Mouse (Mus musculus): ENCODE data around the gene Gm38394.

Gene Gm38394

GRCm38 (mm10) chr1:133670776-133671175 lies 9.7 kb upstream of the Gm38394 start:
- TF ChIP-seq GATA4 (IDR thresholded peaks at IDR 0.05; ENCODE audit: insufficient replicate concordance, low read length), result no peak

- no peak for TF ChIP-seq GATA4 (IDR thresholded peaks at IDR 0.05; ENCODE audit: insufficient replicate concordance, low read length)
These were observed 9.1 kb upstream of the Gm38394 start for GRCm38 (mm10) chr1:133670190-133670589.

DNA sequence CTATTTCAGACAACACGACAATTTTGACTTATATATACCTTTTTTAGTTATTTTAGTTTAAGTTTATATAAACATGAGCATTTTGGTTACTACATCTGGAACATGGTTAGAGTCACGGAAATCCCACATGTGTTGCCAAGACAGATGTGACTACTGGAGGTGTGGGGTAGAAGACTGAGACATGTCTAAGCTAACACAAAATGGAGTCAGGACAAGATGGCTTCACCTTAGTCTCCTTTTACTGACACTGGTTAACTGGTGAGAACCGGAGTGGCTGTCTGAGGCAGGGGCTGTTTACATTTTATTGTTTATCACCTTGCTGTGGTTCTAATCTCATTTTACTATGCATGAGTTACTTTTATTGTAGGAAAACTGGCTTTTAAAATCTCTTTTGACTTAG lies 7.5 kb upstream of the Gm38394 start:
- no peak for TF ChIP-seq GATA4 (IDR thresholded peaks at IDR 0.05; ENCODE audit: insufficient replicate concordance, low read length)

- TF ChIP-seq GATA4 (IDR thresholded peaks at IDR 0.05; ENCODE audit: insufficient replicate concordance, low read length), result no peak
These were observed 6.6 kb upstream of the Gm38394 start for GRCm38 (mm10) chr1:133667721-133668120.

DNA sequence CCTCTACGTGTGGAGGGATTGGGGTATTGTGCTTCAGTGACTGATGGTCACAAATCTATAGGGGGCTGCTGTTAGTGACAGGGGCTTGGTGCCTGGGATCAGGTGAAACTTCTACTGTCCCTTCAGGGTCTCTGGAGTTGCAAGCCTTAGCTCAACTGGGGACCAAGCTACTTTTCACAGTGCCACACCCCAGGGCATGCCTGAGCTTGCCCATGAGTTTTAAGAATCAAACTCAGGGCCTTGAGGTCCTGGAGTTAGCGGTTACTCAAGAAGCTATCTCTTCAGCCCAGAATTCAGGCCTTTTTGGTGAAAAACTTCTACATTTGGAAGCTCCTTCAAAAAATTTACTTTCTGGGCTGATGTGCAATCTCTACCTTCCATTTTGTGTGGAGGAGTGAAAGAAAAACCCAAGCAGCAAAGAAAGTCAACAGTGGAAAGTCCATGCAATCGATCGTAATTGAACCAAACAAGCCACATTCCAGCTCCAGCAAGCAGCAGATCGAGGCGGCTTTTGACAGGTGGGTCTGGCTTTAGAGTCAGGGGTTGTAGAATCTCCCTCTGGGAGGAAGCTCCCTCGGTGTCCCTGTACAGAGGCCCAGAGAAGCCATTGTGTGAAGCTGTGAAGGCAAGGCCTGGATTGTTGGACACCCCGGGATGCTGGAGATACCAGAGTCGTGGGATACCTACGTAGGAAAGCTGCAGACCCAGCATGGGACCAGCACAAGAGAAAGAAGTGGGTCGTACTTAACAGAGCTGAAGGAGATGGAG lies 3.3 kb upstream of the Gm38394 start:
- TF ChIP-seq GATA4 (IDR thresholded peaks at IDR 0.05; ENCODE audit: insufficient replicate concordance, low read length), result no peak

- no peak for TF ChIP-seq GATA4 (IDR thresholded peaks at IDR 0.05; ENCODE audit: insufficient replicate concordance, low read length)
These were observed 2.3 kb upstream of the Gm38394 start for GRCm38 (mm10) chr1:133663427-133663826.

DNA sequence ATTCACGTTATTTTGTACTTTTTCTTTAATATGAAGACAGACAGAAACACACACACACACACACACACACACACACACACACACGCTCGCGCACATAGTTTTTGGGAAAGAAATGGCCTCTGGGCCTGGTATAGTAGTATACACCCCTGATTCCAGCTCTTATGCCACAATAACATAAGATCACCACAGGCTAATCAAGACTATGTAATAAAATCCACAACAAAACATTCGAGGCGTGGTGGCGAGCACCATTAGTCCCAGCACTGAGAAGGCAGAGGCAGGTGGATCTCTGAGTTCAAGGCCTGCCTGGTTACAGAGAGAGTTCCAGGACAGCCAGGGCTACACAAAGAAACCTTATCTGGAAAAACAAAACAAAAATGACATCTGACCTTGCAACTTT lies 1.8 kb upstream of the Gm38394 start:
- no peak for TF ChIP-seq GATA4 (IDR thresholded peaks at IDR 0.05; ENCODE audit: insufficient replicate concordance, low read length)

- no peak for TF ChIP-seq GATA4 (IDR thresholded peaks at IDR 0.05; ENCODE audit: insufficient replicate concordance, low read length)
These were observed 484 bp downstream of the Gm38394 start, which contains the start of gene Zbed6 for GRCm38 (mm10) chr1:133660466-133661202. Gene Zbed6 (minus strand): TSS chr1:133660885.

GRCm38 (mm10) chr1:133658878-133659277 lies 2.2 kb downstream of the Gm38394 start:
- TF ChIP-seq GATA4 (IDR thresholded peaks at IDR 0.05; ENCODE audit: insufficient replicate concordance, low read length), result no peak

DNA sequence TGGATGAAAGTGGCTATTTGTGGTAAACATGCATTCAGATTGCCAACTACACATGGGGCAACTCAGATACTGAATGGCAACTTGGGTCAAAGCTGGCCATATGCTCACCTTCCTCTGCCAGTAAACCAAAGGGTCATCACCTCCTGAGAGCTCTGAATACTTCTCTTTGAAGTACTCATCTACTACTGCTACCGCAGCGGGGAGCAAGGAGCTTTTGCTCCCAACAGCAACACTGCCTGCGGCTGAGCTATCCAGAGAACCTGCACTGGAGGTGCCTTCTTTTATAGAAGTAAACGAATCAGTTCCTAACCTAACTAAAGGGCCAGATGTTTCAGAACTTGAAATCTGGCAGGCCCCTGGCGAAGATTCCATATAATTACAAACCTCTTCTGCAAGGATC lies 4.3 kb downstream of the Gm38394 start:
- no peak for TF ChIP-seq GATA4 (IDR thresholded peaks at IDR 0.05; ENCODE audit: insufficient replicate concordance, low read length)

DNA sequence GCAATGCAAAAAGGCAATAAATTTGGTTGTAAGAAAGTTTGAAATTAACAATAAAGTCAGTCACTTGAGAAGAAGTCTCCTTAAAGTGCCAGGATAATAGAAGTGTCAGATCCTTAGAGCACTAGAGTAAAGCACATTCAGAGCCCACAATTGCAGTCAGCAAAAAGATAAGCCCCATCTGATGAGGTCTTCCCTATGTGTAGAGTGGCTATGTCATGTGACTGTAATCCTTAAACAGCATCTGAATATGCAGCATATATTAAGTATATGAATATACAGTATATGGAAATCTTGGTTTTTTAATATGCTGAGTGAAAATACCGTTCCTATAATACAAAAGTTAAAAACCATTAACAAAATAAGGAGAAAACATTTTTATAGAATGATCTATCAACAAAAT lies 8.1 kb downstream of the Gm38394 start:
- no peak for TF ChIP-seq GATA4 (IDR thresholded peaks at IDR 0.05; ENCODE audit: insufficient replicate concordance, low read length)

GRCm38 (mm10) chr1:133650288-133651055 lies 10.6 kb downstream of the Gm38394 start:
- TF ChIP-seq GATA4 (IDR thresholded peaks at IDR 0.05; ENCODE audit: insufficient replicate concordance, low read length), result no peak

GRCm38 (mm10) chr1:133645652-133646051 lies 15.5 kb downstream of the Gm38394 start:
- no peak for TF ChIP-seq GATA4 (IDR thresholded peaks at IDR 0.05; ENCODE audit: insufficient replicate concordance, low read length)

DNA sequence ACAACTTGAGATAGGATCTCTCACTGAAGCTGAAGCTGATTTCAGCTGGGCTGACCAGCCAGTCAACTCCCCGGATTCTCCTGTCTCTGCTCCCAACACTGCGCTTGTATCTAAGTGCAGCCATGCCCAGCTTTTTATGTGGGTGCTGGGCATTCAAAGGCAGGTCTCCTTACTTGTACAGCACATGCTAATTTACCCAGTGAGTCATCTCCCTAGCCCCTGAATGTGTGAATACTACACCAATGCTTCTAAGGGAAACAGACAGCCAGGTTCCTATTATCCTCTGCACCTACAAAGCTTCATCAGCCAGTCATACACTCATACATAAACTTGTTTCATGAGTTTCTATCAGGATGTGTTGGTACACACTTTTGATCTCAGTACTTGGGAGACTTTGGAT lies 20.0 kb downstream of the Gm38394 start:
- TF ChIP-seq GATA4 (IDR thresholded peaks at IDR 0.05; ENCODE audit: insufficient replicate concordance, low read length), result no peak

- no peak for TF ChIP-seq GATA4 (IDR thresholded peaks at IDR 0.05; ENCODE audit: insufficient replicate concordance, low read length)
These were observed 22.6 kb downstream of the Gm38394 start for GRCm38 (mm10) chr1:133638517-133638916.

DNA sequence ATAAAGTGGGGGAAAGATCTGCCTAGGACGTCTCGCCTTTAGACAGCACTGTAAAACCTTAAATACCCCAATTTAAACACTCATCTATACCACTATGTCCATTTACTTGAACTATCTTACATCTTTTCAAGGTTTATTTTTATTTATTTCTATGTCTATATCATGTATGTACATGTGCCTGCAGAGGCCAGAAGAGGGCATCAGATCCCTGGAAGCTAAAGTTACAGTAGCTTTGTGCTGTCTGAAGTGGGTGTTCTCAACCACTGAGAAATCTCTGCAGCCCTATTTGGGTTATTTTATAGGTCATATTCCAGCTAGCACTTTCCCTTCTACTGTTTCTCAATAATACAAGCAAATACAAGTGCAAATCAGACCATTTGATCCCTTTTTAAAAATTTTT lies 28.9 kb downstream of the Gm38394 start:
- no peak for TF ChIP-seq GATA4 (IDR thresholded peaks at IDR 0.05; ENCODE audit: insufficient replicate concordance, low read length)

Data from liver, adult (tissue).